16 mouse cellular contexts compared by ENCODE assay signal in the genomic region with DNA sequence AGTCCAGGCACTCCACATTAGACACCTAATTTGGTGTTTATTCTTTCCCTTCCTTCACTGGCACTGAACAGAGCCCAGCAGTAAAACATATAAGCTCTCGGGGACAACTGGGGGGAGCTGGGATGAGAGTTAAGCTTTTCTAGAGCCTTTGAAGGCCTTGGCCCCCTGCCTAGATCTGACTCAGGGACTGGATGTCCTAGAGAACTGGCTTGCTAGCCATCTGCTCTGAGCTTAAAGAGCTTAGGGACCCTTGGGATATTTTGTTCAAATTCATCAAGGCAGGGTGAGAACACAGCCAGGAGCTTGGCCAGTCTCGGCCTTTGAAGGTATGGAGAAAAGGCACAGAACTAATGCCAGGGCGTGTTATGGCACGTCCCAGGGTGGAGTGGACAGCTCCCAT. TPM values are rescaled to one million over a fixed set of nuclear protein-coding genes. Genes with fewer than 3 reads are reported as not detected.
DNase-seq lines count a peak whose midpoint lies in the region; ATAC-seq and TF ChIP-seq lines count a peak whose summit lies in the region.
"Had no signal": no experiment of that assay in that cellular context is flagged by ENCODE, and none has a peak within 500 bp of the region (broad histone marks: within the 10 kb centered on the region; RNA-seq: fewer than 3 reads in every experiment).

No protein-coding gene starts in this region.

- no peak overlapping the region for H3K9ac ChIP-seq in hindbrain, postnatal 0 days (replicated peaks; ENCODE audit: low read length)
- H3K9ac ChIP-seq: forebrain, embryonic 12.5 days; neural tube, embryonic 15.5 days had no signal

- no peaks in the 10 kb centered on the region for H3K4me1 ChIP-seq in hindbrain, postnatal 0 days (ENCODE audit: insufficient read depth, low read length)
- peaks cover 8% of the 10 kb centered on the region; the same call in 1 of the 2 replicates for H3K4me1 ChIP-seq in hindbrain, embryonic 10.5 days (replicated peaks)
- peaks cover 13% of the 10 kb centered on the region for H3K4me1 ChIP-seq in forebrain, embryonic 10.5 days
- H3K4me1 ChIP-seq in thymus, adult 2 months (replicated peaks; ENCODE audit: control insufficient read depth, insufficient read depth, low read length) = peaks cover 3% of the 10 kb centered on the region
- H3K4me1 ChIP-seq: forebrain, embryonic 12.5 days had no signal

- no peak overlapping the region for H3K4me3 ChIP-seq in hindbrain, postnatal 0 days (ENCODE audit: low read length)
- no peak overlapping the region for H3K4me3 ChIP-seq in hindbrain, embryonic 10.5 days
- no peak overlapping the region for H3K4me3 ChIP-seq in forebrain, embryonic 10.5 days
- H3K4me3 ChIP-seq in thymus, adult 2 months (ENCODE audit: control insufficient read depth, insufficient read depth, low read length) = no peak overlapping the region
- H3K4me3 ChIP-seq: forebrain, embryonic 12.5 days; neural tube, embryonic 15.5 days had no signal

- no peaks in the 10 kb centered on the region for H3K9me3 ChIP-seq in hindbrain, postnatal 0 days (ENCODE audit: low read length)
- H3K9me3 ChIP-seq in hindbrain, embryonic 10.5 days = no peaks in the 10 kb centered on the region
- H3K9me3 ChIP-seq in forebrain, embryonic 10.5 days = no peaks in the 10 kb centered on the region
- H3K9me3 ChIP-seq: forebrain, embryonic 12.5 days; neural tube, embryonic 15.5 days had no signal

- ATAC-seq in hindbrain, postnatal 0 days = no peak
- ATAC-seq: CD4-positive, CD25-positive, alpha-beta regulatory T cell, adult 4 months; intestine, postnatal 0 days; Patski had no signal

- TF ChIP-seq CTCF in hindbrain, postnatal 0 days (IDR thresholded peaks at IDR 0.05; ENCODE audit: low read depth) = no peak
- no peak for TF ChIP-seq CTCF in thymus, adult 2 months (IDR thresholded peaks at IDR 0.05; ENCODE audit: borderline replicate concordance, control insufficient read depth, extremely low read depth, insufficient read depth, low read length, poor library complexity)

- H3K27me3 ChIP-seq in hindbrain, postnatal 0 days (ENCODE audit: insufficient read depth, low read length) = no peaks in the 10 kb centered on the region
- H3K27me3 ChIP-seq in hindbrain, embryonic 10.5 days (ENCODE audit: insufficient read depth, poor library complexity, severe bottlenecking) = peaks cover 16% of the 10 kb centered on the region
- H3K27me3 ChIP-seq in forebrain, embryonic 10.5 days (ENCODE audit: poor library complexity, severe bottlenecking) = peaks cover 20% of the 10 kb centered on the region
- no peaks in the 10 kb centered on the region for H3K27me3 ChIP-seq in thymus, adult 2 months (ENCODE audit: control insufficient read depth, insufficient read depth, low read length)
- H3K27me3 ChIP-seq: forebrain, embryonic 12.5 days; neural tube, embryonic 15.5 days had no signal

- intact Hi-C loops in gastrocnemius, postnatal 36 days (cut with DNase I) = no loop called here

- H3K4me2 ChIP-seq in hindbrain, postnatal 0 days (ENCODE audit: low read depth, low read length) = no peak overlapping the region
- H3K4me2 ChIP-seq: forebrain, embryonic 12.5 days; liver, embryonic 11.5 days; neural tube, embryonic 15.5 days had no signal

- TF ChIP-seq POLR2A in thymus, adult 2 months (IDR thresholded peaks at IDR 0.05; ENCODE audit: control insufficient read depth, extremely low read depth, insufficient read depth, low read length, poor library complexity) = no peak

- H3K27ac ChIP-seq in hindbrain, postnatal 0 days = no peak overlapping the region
- H3K27ac ChIP-seq in hindbrain, embryonic 10.5 days = no peak overlapping the region
- no peak overlapping the region for H3K27ac ChIP-seq in forebrain, embryonic 10.5 days
- H3K27ac ChIP-seq in thymus, adult 2 months (ENCODE audit: control insufficient read depth, insufficient read depth, low read length) = no peak overlapping the region
- H3K27ac ChIP-seq: forebrain, embryonic 12.5 days; neural tube, embryonic 15.5 days had no signal

- DNase-seq in hindbrain, postnatal 0 days (ENCODE audit: low spot score) = peak; percentile 14
- DNase-seq in hindbrain, embryonic 10.5 days (ENCODE audit: low spot score) = no peak
- peak; percentile 60 for DNase-seq in NIH3T3 (ENCODE audit: low read depth)
- peak; percentile 71 for DNase-seq in adrenal gland, postnatal 14 days
- peak; percentile 21 to 28 for DNase-seq in gastrocnemius, postnatal 36 days
- DNase-seq in thymus, adult 18-20 months = no peak
- no peak for DNase-seq in forebrain, embryonic 10.5 days (ENCODE audit: extremely low spot score, low spot score)
- DNase-seq in thymus, adult 2 months = no peak
- DNase-seq: cerebellum, adult 9-10 months; kidney, postnatal 4 days had no signal

- 76% methylated on average over 4 of the region's 4 CpGs for WGBS in hindbrain, postnatal 0 days
- 82% methylated on average over 4 of the region's 4 CpGs for WGBS in hindbrain, embryonic 10.5 days
- 85% methylated on average over 4 of the region's 4 CpGs for WGBS in forebrain, embryonic 10.5 days
- 88% methylated on average over 4 of the region's 4 CpGs for WGBS in thymus, adult 2 months

- H3K36me3 ChIP-seq in hindbrain, postnatal 0 days (ENCODE audit: insufficient read depth, low read length) = no peaks in the 10 kb centered on the region
- no peaks in the 10 kb centered on the region for H3K36me3 ChIP-seq in hindbrain, embryonic 10.5 days
- H3K36me3 ChIP-seq in forebrain, embryonic 10.5 days (replicated peaks) = no peaks in the 10 kb centered on the region
- H3K36me3 ChIP-seq in thymus, adult 2 months (ENCODE audit: control insufficient read depth, insufficient read depth, low read length) = no peaks in the 10 kb centered on the region
- H3K36me3 ChIP-seq: forebrain, embryonic 12.5 days; neural tube, embryonic 15.5 days had no signal

RNA-seq across cellular contexts. Expression of a gene that starts 6.6 kb away (rescaled TPM):
- total RNA-seq in hindbrain, postnatal 0 days (2014; rRNA removed) = 1.8 and 2.1 TPM in 2 replicates
- polyA plus RNA-seq in hindbrain, postnatal 0 days (2015; fragmentation: Nextera tagmentation; extraction: Ambion mirVana) = 0.90 and 1.3 TPM in 2 replicates
- polyA plus RNA-seq in hindbrain, embryonic 10.5 days (2016; fragmentation: Nextera tagmentation; extraction: Ambion mirVana) = 13.7 and 21.8 TPM in 2 replicates
- total RNA-seq in adrenal gland, postnatal 14 days (2021) = 2.6 TPM in 2 replicates
- under 1 TPM; 0.12 to 0.15 TPM for total RNA-seq in gastrocnemius, postnatal 36 days (2021)
- 24.9 and 25.9 TPM in 2 replicates for polyA plus RNA-seq in forebrain, embryonic 10.5 days (2016; fragmentation: Nextera tagmentation; extraction: Ambion mirVana)
- 2.9 and 3.6 TPM in 2 replicates for polyA plus RNA-seq in thymus, adult 2 months (2012; rRNA removed)

RNA-seq across cellular contexts. Expression of a gene that starts 25.7 kb away (rescaled TPM):
- 649 and 725 TPM in 2 replicates for total RNA-seq in hindbrain, postnatal 0 days (2014; rRNA removed)
- 376 and 394 TPM in 2 replicates for polyA plus RNA-seq in hindbrain, postnatal 0 days (2015; fragmentation: Nextera tagmentation; extraction: Ambion mirVana)
- polyA plus RNA-seq in hindbrain, embryonic 10.5 days (2016; fragmentation: Nextera tagmentation; extraction: Ambion mirVana) = 569 and 666 TPM in 2 replicates
- 948 and 1,120 TPM in 2 replicates for total RNA-seq in adrenal gland, postnatal 14 days (2021)
- total RNA-seq in gastrocnemius, postnatal 36 days (2021) = 100 to 1,000 TPM; 438 to 509 TPM
- 716 and 744 TPM in 2 replicates for polyA plus RNA-seq in forebrain, embryonic 10.5 days (2016; fragmentation: Nextera tagmentation; extraction: Ambion mirVana)
- polyA plus RNA-seq in thymus, adult 2 months (2012; rRNA removed) = 580 and 621 TPM in 2 replicates

RNA-seq across cellular contexts. Expression of a gene that starts 44.3 kb away (rescaled TPM):
- total RNA-seq in hindbrain, postnatal 0 days (2014; rRNA removed) = 2.2 and 5.3 TPM in 2 replicates
- 50.1 and 57.6 TPM in 2 replicates for polyA plus RNA-seq in hindbrain, postnatal 0 days (2015; fragmentation: Nextera tagmentation; extraction: Ambion mirVana)
- 85.5 and 89.4 TPM in 2 replicates for polyA plus RNA-seq in hindbrain, embryonic 10.5 days (2016; fragmentation: Nextera tagmentation; extraction: Ambion mirVana)
- 68.7 and 82.7 TPM in 2 replicates for total RNA-seq in adrenal gland, postnatal 14 days (2021)
- total RNA-seq in gastrocnemius, postnatal 36 days (2021) = 10 to 100 TPM; 21.3 to 33.1 TPM
- 78.2 and 79.9 TPM in 2 replicates for polyA plus RNA-seq in forebrain, embryonic 10.5 days (2016; fragmentation: Nextera tagmentation; extraction: Ambion mirVana)
- 1.6 and 2.1 TPM in 2 replicates for polyA plus RNA-seq in thymus, adult 2 months (2012; rRNA removed)

Comparison
In these comparisons a context has a peak if more than half of its experiments do, and no peak if none do; other contexts are left out.
1. DNase-seq: peak in hindbrain, postnatal 0 days (single experiment), NIH3T3 (single experiment), adrenal gland, postnatal 14 days (single experiment) and gastrocnemius, postnatal 36 days (2 of 2); none in hindbrain, embryonic 10.5 days (single experiment), thymus, adult 18-20 months (0 of 2), forebrain, embryonic 10.5 days (single experiment) and thymus, adult 2 months (single experiment).
2. RNA of a gene that starts 44.3 kb away (polyA plus RNA-seq): 85.5 to 89.4 TPM in hindbrain, embryonic 10.5 days, 78.2 to 79.9 TPM in forebrain, embryonic 10.5 days and 50.1 to 57.6 TPM in hindbrain, postnatal 0 days; 1.6 to 2.1 TPM in thymus, adult 2 months; every median in the first group is over 10 times any median in the second.